Mouse (Mus musculus) kidney, postnatal 0 days (tissue): ENCODE data around the gene Slc9b1. TPM values are rescaled to one million over a fixed set of nuclear protein-coding genes. Genes with fewer than 3 reads are reported as not detected.

Experiments
- ATAC-seq: fragments of 200-750 bp; cut with Nextera tagmentation; replicated peaks from 2 replicates; pipeline ENCODE4 v1.8.0; 2017; ENCODE audit warnings: low read depth, moderate number of reproducible peaks, moderate TSS enrichment, moderate library complexity; ENCODE audit not compliant: low FRiP score
- DNase-seq: peaks from one replicate; pipeline ENCODE4 v3.0.0-alpha.2; 2016; ENCODE audit warnings: low spot score
- H3K27ac ChIP-seq: fragments of 300-500 bp; sonication (generic); 2 replicates; pipeline ENCODE4 v1.5.1; 2014; ENCODE audit warnings: mild to moderate bottlenecking
- H3K27me3 ChIP-seq: fragments of 300-500 bp; sonication (generic); 2 replicates; pipeline ENCODE4 v1.6.1; 2014; ENCODE audit warnings: low read length, mixed read lengths; ENCODE audit not compliant: insufficient read depth
- H3K36me3 ChIP-seq: fragments of 300-500 bp; sonication (generic); 2 replicates; pipeline ENCODE4 v1.6.1; 2014; ENCODE audit warnings: low read length, mixed read lengths; ENCODE audit not compliant: insufficient read depth
- H3K4me1 ChIP-seq: fragments of 300-500 bp; sonication (generic); replicated peaks from 2 replicates; pipeline ENCODE4 v1.6.1; 2014; ENCODE audit warnings: antibody characterized with exemption, low read length, mixed read lengths; ENCODE audit not compliant: insufficient read depth
- H3K4me2 ChIP-seq: fragments of 300-500 bp; sonication (generic); 2 replicates; pipeline ENCODE4 v1.6.1; 2014; ENCODE audit warnings: mild to moderate bottlenecking, low read length, moderate library complexity, mixed read lengths
- H3K4me3 ChIP-seq: fragments of 300-500 bp; sonication (generic); replicated peaks from 2 replicates; pipeline ENCODE4 v1.5.1; 2014; ENCODE audit warnings: low read depth, low read length
- H3K9ac ChIP-seq: fragments of 300-500 bp; sonication (generic); 2 replicates; pipeline ENCODE4 v1.6.1; 2014; ENCODE audit warnings: low read depth, low read length
- H3K9me3 ChIP-seq: fragments of 300-500 bp; sonication (generic); replicated peaks from 2 replicates; pipeline ENCODE4 v1.6.1; 2016; ENCODE audit warnings: low read length, inconsistent platforms, mixed read lengths
- CTCF ChIP-seq: IDR thresholded peaks from 2 replicates; pipeline ENCODE4 v1.5.1; 2016; ENCODE audit warnings: antibody characterized with exemption, low read depth, mild to moderate bottlenecking, moderate library complexity
- WGBS: fragments of 180-500 bp; shearing (Covaris S2); extraction: QIAGEN DNeasy Blood & Tissue Kit; methylation state at CpG from one replicate; pipeline ENCODE4 v1.1.7; 2014; 5-methylcytosine and 5-hydroxymethylcytosine counted together
- polyA plus RNA-seq: library from polyadenylated mRNA; unstranded; fragments of >200 nt; fragmentation: Nextera tagmentation; extraction: Ambion mirVana; gene quantifications from 2 replicates; pipeline ENCODE4 v1.2.1, GENCODE M21; 2015

Slc9b1 gene
- polyA plus RNA-seq, 1 experiment from 2014 or later = 0.25 TPM

DNA sequence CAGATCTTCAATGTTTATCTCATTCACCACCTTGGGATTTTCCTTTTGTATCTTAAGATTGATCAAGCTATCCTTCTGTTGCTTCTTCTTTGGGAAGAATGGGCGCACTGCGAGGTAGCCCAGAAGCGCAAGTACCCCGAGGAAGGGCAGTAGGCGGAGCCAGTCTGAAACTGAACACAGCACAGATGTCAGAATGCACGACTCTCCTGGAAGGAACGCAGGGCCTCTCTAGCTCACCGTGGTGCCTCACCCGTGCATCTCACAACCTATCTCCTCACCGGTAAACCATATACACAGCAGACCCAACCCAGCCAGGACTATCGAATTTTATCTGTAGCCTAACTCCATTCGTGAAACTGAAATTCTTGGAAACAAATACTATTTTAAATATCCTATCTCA is 63.2 kb downstream of the Slc9b1 start:
- DNase-seq = no peak
- H3K4me1 ChIP-seq = no peaks in the 10 kb centered on the region
- WGBS = 90% methylated on average over 12 of the region's 12 CpGs
- 0 out of 2 replicates have a peak, but pooled peaks cover 9% of the 10 kb centered on the region for H3K36me3 ChIP-seq
- H3K9ac ChIP-seq = no peak overlapping the region
- no peak overlapping the region for H3K4me2 ChIP-seq
- no peak overlapping the region for H3K27ac ChIP-seq
- no peak overlapping the region for H3K4me3 ChIP-seq
- ATAC-seq = no peak
- H3K9me3 ChIP-seq = no peaks in the 10 kb centered on the region
- H3K27me3 ChIP-seq = no peaks in the 10 kb centered on the region
- no peak for TF ChIP-seq CTCF

DNA sequence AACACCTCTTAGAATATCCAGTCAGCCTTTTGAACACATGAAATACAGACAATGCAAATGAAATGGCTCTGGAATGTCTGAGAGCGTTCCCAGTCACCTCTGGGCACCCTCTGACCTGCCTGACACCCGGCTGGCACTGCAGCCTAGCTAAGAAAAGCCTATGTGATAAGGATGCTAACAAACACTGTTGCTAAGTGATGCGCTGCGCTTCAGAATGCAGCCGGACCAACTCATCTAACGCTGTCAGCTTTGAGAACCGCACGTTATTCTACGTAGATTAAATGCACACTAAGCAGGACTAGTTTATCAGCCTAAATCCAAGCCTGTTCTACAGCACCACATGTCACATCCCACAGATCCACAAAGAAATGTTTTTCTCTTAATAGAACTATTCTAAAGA is 64.0 kb downstream of the Slc9b1 start:
- Histone ChIP-seq H3K4me1 (no peaks in the 10 kb centered on the region), H3K36me3 (0 out of 2 replicates have a peak, but pooled peaks cover 5% of the 10 kb centered on the region), H3K4me3 (no peak overlapping the region), H3K9ac (no peak overlapping the region), H3K27me3 (no peaks in the 10 kb centered on the region), H3K9me3 (no peaks in the 10 kb centered on the region), H3K27ac (no peak overlapping the region), H3K4me2 (no peak overlapping the region)
- ATAC-seq (no peak), DNase-seq (no peak)
- no peak for TF ChIP-seq CTCF
- 85% methylated on average over 9 of the region's 9 CpGs for WGBS

DNA sequence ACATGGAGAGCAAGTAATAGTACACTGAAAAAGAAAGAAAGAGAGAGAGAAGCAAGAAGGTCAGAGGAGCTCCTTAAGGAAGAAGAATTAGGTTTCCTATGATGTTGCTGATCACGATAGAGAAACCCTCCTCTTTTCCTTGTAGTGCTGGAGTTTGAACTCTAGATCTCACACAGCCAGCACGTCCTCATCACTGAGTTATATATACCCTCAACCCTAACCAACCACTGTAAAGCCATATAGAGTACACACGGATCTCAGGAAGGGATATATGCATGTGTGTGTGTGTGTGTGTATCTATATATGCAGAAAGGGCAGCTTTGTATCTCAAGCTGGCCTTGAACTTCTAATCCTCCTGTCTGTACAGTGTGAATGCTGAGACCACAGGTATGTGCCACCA is 69.4 kb downstream of the Slc9b1 start:
- TF ChIP-seq CTCF = no peak

DNA sequence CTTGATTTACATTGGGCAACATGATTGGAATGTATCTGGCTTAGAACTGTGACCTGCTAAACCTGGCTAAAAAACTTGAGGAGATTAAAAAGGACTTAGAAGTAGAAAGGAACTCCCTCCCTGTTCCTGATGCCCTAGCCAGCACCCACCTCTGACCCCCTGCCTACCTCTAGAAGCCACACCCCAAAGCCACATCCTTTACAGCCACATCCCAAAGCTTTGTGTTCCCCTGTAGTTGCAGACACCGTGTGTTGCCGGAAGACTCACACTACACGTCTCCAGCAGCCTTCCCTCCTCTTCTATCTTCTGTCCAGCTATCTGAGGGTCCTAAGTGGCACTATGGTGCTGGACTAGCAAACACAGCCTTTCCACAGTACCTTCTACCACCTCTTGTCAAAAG is 70.0 kb downstream of the Slc9b1 start:
- no peak overlapping the region for H3K4me2 ChIP-seq
- WGBS = 88% methylated on average over 3 of the region's 3 CpGs
- no peaks in the 10 kb centered on the region for H3K27me3 ChIP-seq
- H3K4me3 ChIP-seq = no peak overlapping the region
- H3K36me3 ChIP-seq = no peaks in the 10 kb centered on the region
- no peaks in the 10 kb centered on the region for H3K9me3 ChIP-seq
- no peak for TF ChIP-seq CTCF
- no peak overlapping the region for H3K9ac ChIP-seq
- H3K4me1 ChIP-seq = 0 out of 2 replicates have a peak, but pooled peaks cover 6% of the 10 kb centered on the region
- no peak overlapping the region for H3K27ac ChIP-seq
- no peak for ATAC-seq
- no peak for DNase-seq

More for the DNA sequence above, 69.4 kb downstream of the Slc9b1 start:
- DNase-seq (no peak), ATAC-seq (no peak)
- H3K9ac ChIP-seq = no peak overlapping the region
- H3K27ac ChIP-seq = no peak overlapping the region
- no peaks in the 10 kb centered on the region for H3K27me3 ChIP-seq
- no peaks in the 10 kb centered on the region for H3K36me3 ChIP-seq
- H3K4me2 ChIP-seq = no peak overlapping the region
- WGBS = 86% methylated on average over 3 of the region's 3 CpGs
- 0 out of 2 replicates have a peak, but pooled peaks cover 5% of the 10 kb centered on the region for H3K4me1 ChIP-seq
- no peaks in the 10 kb centered on the region for H3K9me3 ChIP-seq
- H3K4me3 ChIP-seq = no peak overlapping the region

DNA sequence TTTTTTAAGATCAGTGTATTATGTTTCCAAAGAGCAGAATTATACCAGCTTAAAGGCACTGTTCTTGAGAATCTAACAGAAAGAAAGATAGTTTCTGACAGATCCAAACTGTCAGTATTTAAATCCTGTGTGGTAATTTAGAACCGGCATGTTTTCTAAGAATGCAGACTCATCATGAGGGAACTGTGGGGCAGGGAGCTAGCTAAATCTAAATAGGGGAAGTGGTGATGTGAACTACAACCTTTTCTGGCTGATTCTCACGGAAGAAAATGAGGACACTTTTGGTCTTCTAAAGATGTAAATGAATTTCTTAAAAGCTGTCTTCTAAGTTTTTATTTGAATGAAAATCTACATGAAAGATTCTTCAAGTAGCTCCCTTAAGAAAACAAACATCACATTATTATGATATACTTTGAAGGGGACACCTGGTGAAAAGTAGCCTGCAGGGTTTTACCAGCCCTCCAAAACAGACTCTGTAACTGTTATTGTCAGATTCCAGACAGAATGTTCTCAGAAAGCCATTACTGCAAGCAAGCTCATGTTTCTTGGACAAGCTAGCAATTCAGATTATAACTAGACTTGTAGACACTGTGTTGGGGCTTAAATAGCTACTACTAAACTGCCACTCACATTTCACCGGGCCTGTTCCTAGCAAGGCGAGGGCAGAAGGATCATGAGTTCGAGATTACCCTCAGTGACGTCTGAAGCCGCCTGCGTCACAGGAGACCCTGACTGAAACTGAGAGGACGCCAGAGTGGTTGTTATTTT is 72.9 kb downstream of the Slc9b1 start:
- H3K4me3 ChIP-seq = no peak overlapping the region
- H3K4me1 ChIP-seq = peaks cover 13% of the 10 kb centered on the region; the same call in 1 of the 2 replicates
- TF ChIP-seq CTCF = no peak
- no peak for ATAC-seq
- no peak overlapping the region for H3K4me2 ChIP-seq
- no peak overlapping the region for H3K27ac ChIP-seq
- no peak overlapping the region for H3K9ac ChIP-seq
- no peaks in the 10 kb centered on the region for H3K9me3 ChIP-seq
- 86% methylated on average over 9 of the region's 9 CpGs for WGBS
- no peaks in the 10 kb centered on the region for H3K36me3 ChIP-seq
- no peaks in the 10 kb centered on the region for H3K27me3 ChIP-seq
- no peak for DNase-seq

DNA sequence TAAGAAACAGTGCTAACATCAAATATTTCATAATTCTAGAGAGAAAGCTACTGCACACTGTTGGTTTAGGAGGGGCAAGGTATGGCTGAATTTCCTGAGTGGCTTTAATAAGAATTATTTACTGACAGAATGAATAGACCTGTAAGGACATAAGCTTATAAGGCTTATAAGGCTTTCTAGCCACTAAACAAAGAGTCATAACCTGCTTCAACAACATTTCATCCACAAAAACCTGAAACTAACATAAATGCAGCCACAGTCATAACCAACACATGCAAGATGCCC is 73.4 kb downstream of the Slc9b1 start:
- ATAC-seq = no peak
- TF ChIP-seq CTCF = no peak
- DNase-seq = no peak
- H3K9ac ChIP-seq = no peak overlapping the region
- H3K4me3 ChIP-seq = no peak overlapping the region
- H3K36me3 ChIP-seq = no peaks in the 10 kb centered on the region
- H3K9me3 ChIP-seq = no peaks in the 10 kb centered on the region
- H3K27ac ChIP-seq = no peak overlapping the region
- no peak overlapping the region for H3K4me2 ChIP-seq
- no peaks in the 10 kb centered on the region for H3K27me3 ChIP-seq
- H3K4me1 ChIP-seq = peaks cover 13% of the 10 kb centered on the region; the same call in 1 of the 2 replicates
